ENCODE assay signal across 9 mouse cellular contexts in genomic region chr8:95020293-95020777, GRCm38 (mm10). TPM values are rescaled to one million over a fixed set of nuclear protein-coding genes. Genes with fewer than 3 reads are reported as not detected.
DNase-seq lines count a peak whose midpoint lies in the region; ATAC-seq and TF ChIP-seq lines count a peak whose summit lies in the region.
"Had no signal": no experiment of that assay in that cellular context is flagged by ENCODE, and none has a peak within 500 bp of the region (broad histone marks: within the 10 kb centered on the region; RNA-seq: fewer than 3 reads in every experiment).

No protein-coding gene starts in this region.

- H3K4me3 ChIP-seq in heart, adult 2 months = peak overlapping the region; percentile 26
- H3K4me3 ChIP-seq in heart, embryonic 12.5 days = no peak overlapping the region
- peak overlapping the region; percentile 19 to 32; a peak in 3 of 4 replicates for H3K4me3 ChIP-seq in liver, embryonic 14.5 days (ENCODE audit: insufficient read depth in 1 of 2, low read depth in 2 of 2, low read length in 2 of 2)
- no peak overlapping the region for H3K4me3 ChIP-seq in midbrain, embryonic 15.5 days

- H3K4me2 ChIP-seq in heart, embryonic 12.5 days = peak overlapping the region; percentile 34
- H3K4me2 ChIP-seq in liver, embryonic 14.5 days (ENCODE audit: low read depth) = peak overlapping the region; percentile 40
- H3K4me2 ChIP-seq in midbrain, embryonic 15.5 days = no peak overlapping the region

- TF ChIP-seq POLR2A in heart, adult 2 months (IDR thresholded peaks at IDR 0.05; ENCODE audit: insufficient read depth, low read depth, low read length) = peak; percentile 48; the same call in 1 of the 2 replicates

- no peaks in the 10 kb centered on the region; the same call in 1 of the 2 replicates for H3K4me1 ChIP-seq in heart, adult 2 months (ENCODE audit: control insufficient read depth, insufficient read depth, low read length)
- H3K4me1 ChIP-seq in heart, embryonic 12.5 days (replicated peaks) = 0 out of 2 replicates have a peak, but pooled peaks cover 17% of the 10 kb centered on the region
- H3K4me1 ChIP-seq in liver, embryonic 14.5 days (replicated peaks; ENCODE audit: control insufficient read depth in 2 of 2, insufficient read depth in 2 of 2, low read length in 1 of 2) = no peaks in the 10 kb centered on the region; a peak in 1 of 4 replicates
- no peaks in the 10 kb centered on the region for H3K4me1 ChIP-seq in midbrain, embryonic 15.5 days

- DNase-seq in heart, adult 2 months = peak; percentile 38 to 56
- no peak for DNase-seq in heart, adult 8-10 months (ENCODE audit: low spot score)
- no peak for DNase-seq in liver, embryonic 14.5 days (ENCODE audit: low read depth in 3 of 3, low spot score in 3 of 3)
- peak; percentile 38 to 56 for DNase-seq in thymus, adult 18-20 months
- DNase-seq in right cerebral cortex, adult 18-20 months = no peak
- DNase-seq in ovary, postnatal 36 days (ENCODE audit: low spot score) = no peak
- DNase-seq: right cerebral cortex, postnatal 4 days had no signal

- H3K27ac ChIP-seq in heart, adult 2 months = peak overlapping the region; percentile 73
- 0 out of 2 replicates have a peak overlapping the region, but pooled peaks have one; percentile 15 for H3K27ac ChIP-seq in heart, embryonic 12.5 days (ENCODE audit: poor library complexity, severe bottlenecking)
- H3K27ac ChIP-seq in liver, embryonic 14.5 days = no peak overlapping the region
- no peak overlapping the region for H3K27ac ChIP-seq in midbrain, embryonic 15.5 days

- H3K36me3 ChIP-seq in heart, adult 2 months (ENCODE audit: control insufficient read depth, insufficient read depth, low read length) = no peaks in the 10 kb centered on the region
- no peaks in the 10 kb centered on the region for H3K36me3 ChIP-seq in heart, embryonic 12.5 days
- H3K36me3 ChIP-seq in liver, embryonic 14.5 days (replicated peaks; ENCODE audit: control insufficient read depth, insufficient read depth, low read depth) = no peaks in the 10 kb centered on the region
- no peaks in the 10 kb centered on the region for H3K36me3 ChIP-seq in midbrain, embryonic 15.5 days (replicated peaks)

- TF ChIP-seq EP300 in heart, adult 2 months (IDR thresholded peaks at IDR 0.05; ENCODE audit: insufficient read depth, low read depth, low read length) = no peak
- TF ChIP-seq EP300 in liver, embryonic 14.5 days (IDR thresholded peaks at IDR 0.05; ENCODE audit: low read depth) = no peak

- peaks cover 2% of the 10 kb centered on the region; the same call in 1 of the 2 replicates for H3K9me3 ChIP-seq in heart, embryonic 12.5 days (replicated peaks)
- no peaks in the 10 kb centered on the region for H3K9me3 ChIP-seq in liver, embryonic 14.5 days (ENCODE audit: control insufficient read depth, low read length)
- H3K9me3 ChIP-seq in midbrain, embryonic 15.5 days = no peaks in the 10 kb centered on the region

- TF ChIP-seq CTCF in heart, adult 2 months (IDR thresholded peaks at IDR 0.05) = no peak
- TF ChIP-seq CTCF in liver, embryonic 14.5 days (IDR thresholded peaks at IDR 0.05; ENCODE audit: low read depth) = no peak

- 18% methylated on average over 12 of the region's 12 CpGs for WGBS in heart, adult 2 months
- WGBS in heart, embryonic 12.5 days = 26% methylated on average over 12 of the region's 12 CpGs
- 8% methylated on average over 12 of the region's 12 CpGs for WGBS in liver, embryonic 14.5 days (ENCODE audit: insufficient replicate concordance)
- 73% methylated on average over 12 of the region's 12 CpGs for WGBS in midbrain, embryonic 15.5 days

- intact Hi-C loops in heart, adult 2 months (cut with DNase I) = no loop called here

- peak; percentile 49 for ATAC-seq in heart, embryonic 12.5 days (ENCODE audit: insufficient number of reproducible peaks, low FRiP score)
- ATAC-seq in liver, embryonic 14.5 days (ENCODE audit: insufficient read depth) = peak; percentile 53
- no peak for ATAC-seq in midbrain, embryonic 15.5 days (replicated peaks)

- H3K27me3 ChIP-seq in heart, adult 2 months (ENCODE audit: control insufficient read depth, insufficient read depth, low read length) = no peaks in the 10 kb centered on the region
- no peaks in the 10 kb centered on the region for H3K27me3 ChIP-seq in heart, embryonic 12.5 days (replicated peaks)
- no peaks in the 10 kb centered on the region for H3K27me3 ChIP-seq in liver, embryonic 14.5 days (ENCODE audit: control insufficient read depth, insufficient read depth, low read length)
- H3K27me3 ChIP-seq in midbrain, embryonic 15.5 days (replicated peaks) = no peaks in the 10 kb centered on the region

- H3K79me2 ChIP-seq in heart, adult 2 months (replicated peaks; ENCODE audit: control insufficient read depth, insufficient read depth, low read length) = no peaks in the 10 kb centered on the region

- peak overlapping the region; percentile 52 for H3K9ac ChIP-seq in heart, adult 2 months (ENCODE audit: low read depth, low read length)
- no peak overlapping the region for H3K9ac ChIP-seq in heart, embryonic 12.5 days
- no peak overlapping the region for H3K9ac ChIP-seq in liver, embryonic 14.5 days (replicated peaks)
- no peak overlapping the region for H3K9ac ChIP-seq in midbrain, embryonic 15.5 days

RNA-seq across cellular contexts. Expression of gene Adgrg3, which starts 2.8 kb away (rescaled TPM):
- total RNA-seq in heart, adult 2 months (2021) = 1 to 10 TPM; 1.3 to 2.5 TPM
- 4.3 and 4.9 TPM in 2 replicates for polyA plus RNA-seq in heart, adult 2 months (2012; rRNA removed)
- 1 to 10 TPM in 3 of 4 experiments, under 1 TPM in 1; 0.75 to 1.3 (median 1.2) TPM for total RNA-seq in heart, adult 8-10 months (2022)
- polyA plus RNA-seq in heart, embryonic 12.5 days (2016; fragmentation: Nextera tagmentation; extraction: Ambion mirVana) = 2.7 and 3.1 TPM in 2 replicates
- polyA plus RNA-seq in liver, embryonic 14.5 days (2012; rRNA removed) = 8.3 and 9.6 TPM in 2 replicates
- 4.9 and 5.8 TPM in 2 replicates for polyA plus RNA-seq in liver, embryonic 14.5 days (2014; fragmentation: Nextera tagmentation; extraction: Ambion mirVana)
- polyA plus RNA-seq in midbrain, embryonic 15.5 days (2015; fragmentation: Nextera tagmentation; extraction: Ambion mirVana) = 0.88 and 1.3 TPM in 2 replicates

RNA-seq across cellular contexts. Expression of gene Drc7, which starts 34.6 kb away (rescaled TPM):
- not detected for total RNA-seq in heart, adult 2 months (2021)
- polyA plus RNA-seq in heart, adult 2 months (2012; rRNA removed) = 0.41 TPM in 1 of 2 replicates, not detected in the other
- total RNA-seq in heart, adult 8-10 months (2022) = not detected
- not detected in 2 replicates for polyA plus RNA-seq in heart, embryonic 12.5 days (2016; fragmentation: Nextera tagmentation; extraction: Ambion mirVana)
- 0.19 and 0.21 TPM in 2 replicates for polyA plus RNA-seq in liver, embryonic 14.5 days (2012; rRNA removed)
- polyA plus RNA-seq in liver, embryonic 14.5 days (2014; fragmentation: Nextera tagmentation; extraction: Ambion mirVana) = 0.15 and 0.33 TPM in 2 replicates
- polyA plus RNA-seq in midbrain, embryonic 15.5 days (2015; fragmentation: Nextera tagmentation; extraction: Ambion mirVana) = 1.5 and 1.9 TPM in 2 replicates

RNA-seq across cellular contexts. Expression of gene Adgrg1, which starts 45.8 kb away (rescaled TPM):
- total RNA-seq in heart, adult 2 months (2021) = 10 to 100 TPM; 52.1 to 67.8 TPM
- 96.1 and 107 TPM in 2 replicates for polyA plus RNA-seq in heart, adult 2 months (2012; rRNA removed)
- 10 to 100 TPM; 41.3 to 63.6 (median 51.8) TPM for total RNA-seq in heart, adult 8-10 months (2022)
- polyA plus RNA-seq in heart, embryonic 12.5 days (2016; fragmentation: Nextera tagmentation; extraction: Ambion mirVana) = 4.9 and 6.0 TPM in 2 replicates
- polyA plus RNA-seq in liver, embryonic 14.5 days (2012; rRNA removed) = 46.8 and 55.8 TPM in 2 replicates
- 41.1 and 59.5 TPM in 2 replicates for polyA plus RNA-seq in liver, embryonic 14.5 days (2014; fragmentation: Nextera tagmentation; extraction: Ambion mirVana)
- 147 and 156 TPM in 2 replicates for polyA plus RNA-seq in midbrain, embryonic 15.5 days (2015; fragmentation: Nextera tagmentation; extraction: Ambion mirVana)

Comparison
In these comparisons a context has a peak if more than half of its experiments do, and no peak if none do; other contexts are left out.
1. DNase-seq: peak in heart, adult 2 months (2 of 2) and thymus, adult 18-20 months (2 of 2); none in heart, adult 8-10 months (single experiment), liver, embryonic 14.5 days (0 of 3), right cerebral cortex, adult 18-20 months (single experiment) and ovary, postnatal 36 days (single experiment).
2. H3K4me3 ChIP-seq: peak in heart, adult 2 months (single experiment) and liver, embryonic 14.5 days (2 of 2); none in heart, embryonic 12.5 days (single experiment) and midbrain, embryonic 15.5 days (single experiment).
3. H3K27ac ChIP-seq: peak in heart, adult 2 months (single experiment) and heart, embryonic 12.5 days (single experiment); none in liver, embryonic 14.5 days (single experiment) and midbrain, embryonic 15.5 days (single experiment).